11 mouse cellular contexts compared by ENCODE assay signal in the genomic region with DNA sequence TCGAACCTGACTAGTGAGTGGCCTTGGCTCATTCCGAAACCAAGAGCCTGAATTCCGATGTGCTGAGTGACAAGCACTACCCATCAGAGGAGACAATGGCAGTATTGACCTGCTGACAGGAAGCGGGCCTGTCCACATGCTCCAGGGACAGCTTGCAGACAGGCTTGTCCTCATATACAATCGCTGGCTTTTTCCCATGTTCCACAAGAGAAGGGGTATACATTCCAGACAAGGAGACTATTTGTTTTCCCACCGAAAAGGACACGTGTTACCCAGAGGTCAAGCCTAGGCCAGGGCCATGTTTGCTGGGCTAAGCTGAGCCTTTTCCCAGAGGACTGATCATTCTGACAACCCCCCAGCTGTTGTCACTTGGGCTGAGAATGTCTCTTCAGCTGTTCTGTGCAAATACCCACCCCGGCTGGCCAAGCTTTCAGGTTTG.
DNase-seq lines count a peak whose midpoint lies in the region; ATAC-seq lines count a peak whose summit lies in the region.
"Had no signal": no experiment of that assay in that cellular context is flagged by ENCODE, and none has a peak within 500 bp of the region (broad histone marks: within the 10 kb centered on the region; RNA-seq: fewer than 3 reads in every experiment).

No protein-coding gene starts in this region.

- DNase-seq in limb, embryonic 11.5 days (ENCODE audit: low spot score) = no peak
- no peak for DNase-seq in limb, embryonic 10.5 days (ENCODE audit: low spot score)
- DNase-seq in Muller cell, postnatal 12 days (ENCODE audit: inconsistent ontology term) = peak; percentile 87
- DNase-seq in embryo, embryonic 11.5 days (ENCODE audit: low read depth, low spot score) = peak; percentile 31
- DNase-seq in left cerebral cortex, adult 11 months (ENCODE audit: low spot score) = no peak
- DNase-seq in adrenal gland, postnatal 4 days (ENCODE audit: low spot score in 2 of 2) = no peak
- DNase-seq: adrenal gland, adult 8-10 months; cerebellum, postnatal 25 days; right cerebral cortex, postnatal 4 days; thymus, postnatal 25 days had no signal

- WGBS in limb, embryonic 11.5 days = 83% methylated on average over 8 of the region's 8 CpGs
- WGBS in limb, embryonic 10.5 days = 79% methylated on average over 8 of the region's 8 CpGs

- no peaks in the 10 kb centered on the region for H3K4me1 ChIP-seq in limb, embryonic 11.5 days (ENCODE audit: control insufficient read depth, insufficient read depth, low read length)
- H3K4me1 ChIP-seq in limb, embryonic 10.5 days = peaks cover 3% of the 10 kb centered on the region

- no peak overlapping the region for H3K27ac ChIP-seq in limb, embryonic 11.5 days (replicated peaks; ENCODE audit: low read depth, low read length)
- H3K27ac ChIP-seq in limb, embryonic 10.5 days = no peak overlapping the region

- H3K9ac ChIP-seq in limb, embryonic 11.5 days (ENCODE audit: low read length) = no peak overlapping the region

- peak; percentile 47; the same call in 1 of the 2 replicates for ATAC-seq in limb, embryonic 11.5 days (ENCODE audit: insufficient number of reproducible peaks, low FRiP score, low TSS enrichment, low read depth)
- ATAC-seq in megakaryocyte, adult 5-6 weeks (ENCODE audit: poor library complexity, severe bottlenecking) = peak; percentile 21; the same call in 1 of the 2 replicates

- no peaks in the 10 kb centered on the region for H3K9me3 ChIP-seq in limb, embryonic 11.5 days (ENCODE audit: control insufficient read depth, low read length)
- H3K9me3 ChIP-seq in limb, embryonic 10.5 days (replicated peaks) = no peaks in the 10 kb centered on the region

- no peaks in the 10 kb centered on the region for H3K27me3 ChIP-seq in limb, embryonic 11.5 days (ENCODE audit: control insufficient read depth, insufficient read depth, low read length)
- no peaks in the 10 kb centered on the region for H3K27me3 ChIP-seq in limb, embryonic 10.5 days (ENCODE audit: low read depth, poor library complexity, severe bottlenecking)

- no peak overlapping the region for H3K4me2 ChIP-seq in limb, embryonic 11.5 days (ENCODE audit: low read depth, severe bottlenecking)

- no peaks in the 10 kb centered on the region for H3K36me3 ChIP-seq in limb, embryonic 11.5 days (ENCODE audit: control insufficient read depth, insufficient read depth, low read length)
- H3K36me3 ChIP-seq in limb, embryonic 10.5 days = no peaks in the 10 kb centered on the region

- H3K4me3 ChIP-seq in limb, embryonic 11.5 days (ENCODE audit: low read depth, low read length) = no peak overlapping the region
- no peak overlapping the region for H3K4me3 ChIP-seq in limb, embryonic 10.5 days

Comparison
In these comparisons a context has a peak if more than half of its experiments do, and no peak if none do; other contexts are left out.
1. DNase-seq: peak in Muller cell, postnatal 12 days (single experiment) and embryo, embryonic 11.5 days (single experiment); none in limb, embryonic 11.5 days (single experiment), limb, embryonic 10.5 days (single experiment), left cerebral cortex, adult 11 months (single experiment) and adrenal gland, postnatal 4 days (0 of 2).